Comparison of ENCODE assay signal across 8 mouse cellular contexts in the genomic region with DNA sequence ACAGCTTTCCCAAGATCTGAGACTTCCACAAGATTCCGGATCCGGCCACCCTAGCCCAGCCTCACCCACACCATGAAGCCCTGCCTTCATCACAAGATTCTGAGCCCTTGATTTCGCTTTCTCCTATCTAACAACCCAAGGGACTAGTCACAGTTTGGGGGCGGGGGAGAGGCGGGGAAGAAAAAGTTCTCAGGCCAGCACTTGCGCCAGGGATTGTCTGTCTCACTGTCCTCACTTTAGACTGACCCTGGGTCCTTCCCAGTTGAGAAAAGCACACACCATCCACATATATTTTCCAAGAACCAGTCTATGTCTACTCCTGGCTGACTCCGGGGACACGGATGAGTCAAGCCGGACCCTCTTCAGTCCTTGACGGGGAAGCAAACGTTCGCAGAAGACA. TPM values are rescaled to one million over a fixed set of nuclear protein-coding genes. Genes with fewer than 3 reads are reported as not detected.
DNase-seq lines count a peak whose midpoint lies in the region; ATAC-seq and TF ChIP-seq lines count a peak whose summit lies in the region.

No protein-coding gene starts in this region.

- H3K4me3 ChIP-seq in lung, embryonic 16.5 days (ENCODE audit: low read length): peak overlapping the region; percentile 69
- peak overlapping the region; percentile 59 for H3K4me3 ChIP-seq in embryonic facial prominence, embryonic 15.5 days (replicated peaks)
- peak overlapping the region; percentile 50 for H3K4me3 ChIP-seq in limb, embryonic 11.5 days (ENCODE audit: low read depth, low read length)
- H3K4me3 ChIP-seq in olfactory bulb, adult 2 months (ENCODE audit: insufficient read depth, low read depth, low read length): peak overlapping the region; percentile 49

- H3K4me1 ChIP-seq in lung, embryonic 16.5 days (replicated peaks; ENCODE audit: control insufficient read depth, insufficient read depth, low read length): peaks cover 5% of the 10 kb centered on the region
- peaks cover 12% of the 10 kb centered on the region for H3K4me1 ChIP-seq in embryonic facial prominence, embryonic 15.5 days
- H3K4me1 ChIP-seq in limb, embryonic 11.5 days (ENCODE audit: control insufficient read depth, insufficient read depth, low read length): 0 out of 2 replicates have a peak, but pooled peaks cover 4% of the 10 kb centered on the region
- peaks cover 7% of the 10 kb centered on the region for H3K4me1 ChIP-seq in olfactory bulb, adult 2 months (ENCODE audit: control insufficient read depth, insufficient read depth, low read length)

- no peak for TF ChIP-seq CTCF in olfactory bulb, adult 2 months (IDR thresholded peaks at IDR 0.05; ENCODE audit: insufficient read depth, low read depth, low read length)

- H3K27ac ChIP-seq in lung, embryonic 16.5 days (ENCODE audit: low read length): no peak overlapping the region
- H3K27ac ChIP-seq in embryonic facial prominence, embryonic 15.5 days (replicated peaks): peak overlapping the region; percentile 45; the same call in 1 of the 2 replicates
- H3K27ac ChIP-seq in limb, embryonic 11.5 days (replicated peaks; ENCODE audit: low read depth, low read length): no peak overlapping the region
- H3K27ac ChIP-seq in olfactory bulb, adult 2 months (ENCODE audit: insufficient read depth, low read depth, low read length): no peak overlapping the region

- WGBS in lung, embryonic 16.5 days: 40% methylated on average over 12 of the region's 12 CpGs
- WGBS in embryonic facial prominence, embryonic 15.5 days: 46% methylated on average over 12 of the region's 12 CpGs
- WGBS in limb, embryonic 11.5 days: 55% methylated on average over 12 of the region's 12 CpGs
- 54% methylated on average over 12 of the region's 12 CpGs for WGBS in olfactory bulb, adult 2 months

- H3K27me3 ChIP-seq in lung, embryonic 16.5 days (ENCODE audit: control insufficient read depth, insufficient read depth, low read depth, low read length): no peaks in the 10 kb centered on the region
- no peaks in the 10 kb centered on the region for H3K27me3 ChIP-seq in embryonic facial prominence, embryonic 15.5 days
- no peaks in the 10 kb centered on the region for H3K27me3 ChIP-seq in limb, embryonic 11.5 days (ENCODE audit: control insufficient read depth, insufficient read depth, low read length)

- no peak for DNase-seq in lung, adult 18-20 months
- DNase-seq in limb, embryonic 11.5 days (ENCODE audit: low spot score): no peak
- no peak for DNase-seq in layer of hippocampus, adult 9-11 months
- no peak for DNase-seq in left cerebral cortex, postnatal 14 days (ENCODE audit: low spot score in 2 of 2)
- DNase-seq in lung, postnatal 36 days: no peak

- no peak for ATAC-seq in lung, embryonic 16.5 days (ENCODE audit: low read depth)
- ATAC-seq in embryonic facial prominence, embryonic 15.5 days (ENCODE audit: insufficient number of reproducible peaks, low FRiP score, low TSS enrichment, low read depth): no peak
- no peak for ATAC-seq in limb, embryonic 11.5 days (ENCODE audit: insufficient number of reproducible peaks, low FRiP score, low TSS enrichment, low read depth)

- H3K9me3 ChIP-seq in lung, embryonic 16.5 days (ENCODE audit: control insufficient read depth, low read length): no peaks in the 10 kb centered on the region
- no peaks in the 10 kb centered on the region for H3K9me3 ChIP-seq in embryonic facial prominence, embryonic 15.5 days (replicated peaks)
- H3K9me3 ChIP-seq in limb, embryonic 11.5 days (ENCODE audit: control insufficient read depth, low read length): no peaks in the 10 kb centered on the region

- no peaks in the 10 kb centered on the region for H3K36me3 ChIP-seq in lung, embryonic 16.5 days (ENCODE audit: control insufficient read depth, insufficient read depth, low read length)
- H3K36me3 ChIP-seq in embryonic facial prominence, embryonic 15.5 days: no peaks in the 10 kb centered on the region
- no peaks in the 10 kb centered on the region for H3K36me3 ChIP-seq in limb, embryonic 11.5 days (ENCODE audit: control insufficient read depth, insufficient read depth, low read length)

- H3K9ac ChIP-seq in lung, embryonic 16.5 days (ENCODE audit: low read length): peak overlapping the region; percentile 71
- H3K9ac ChIP-seq in embryonic facial prominence, embryonic 15.5 days: no peak overlapping the region
- peak overlapping the region; percentile 35; the same call in 1 of the 2 replicates for H3K9ac ChIP-seq in limb, embryonic 11.5 days (ENCODE audit: low read length)

- peak overlapping the region; percentile 84 for H3K4me2 ChIP-seq in lung, embryonic 16.5 days (ENCODE audit: low read depth, low read length)
- peak overlapping the region; percentile 89 for H3K4me2 ChIP-seq in embryonic facial prominence, embryonic 15.5 days (replicated peaks)
- peak overlapping the region; percentile 91 for H3K4me2 ChIP-seq in limb, embryonic 11.5 days (ENCODE audit: low read depth, severe bottlenecking)

- intact Hi-C loops in left cerebral cortex, postnatal 14 days (cut with DNase I): no loop called here

- no peak for TF ChIP-seq POLR2A in olfactory bulb, adult 2 months (IDR thresholded peaks at IDR 0.05; ENCODE audit: insufficient read depth, low read depth, low read length)

RNA-seq across cellular contexts. Expression of a gene that starts 0.7 kb away (rescaled TPM):
- polyA plus RNA-seq in lung, embryonic 16.5 days (2015; fragmentation: Nextera tagmentation; extraction: Ambion mirVana): 6.6 and 6.8 TPM in 2 replicates
- 5.7 and 6.6 TPM in 2 replicates for polyA plus RNA-seq in embryonic facial prominence, embryonic 15.5 days (2015; fragmentation: Nextera tagmentation; extraction: Ambion mirVana)
- polyA plus RNA-seq in limb, embryonic 11.5 days (2014; fragmentation: Nextera tagmentation; extraction: Ambion mirVana): 4.2 and 7.6 TPM in 2 replicates
- polyA plus RNA-seq in olfactory bulb, adult 2 months (2012; ENCODE audit: insufficient read depth, insufficient read length, low replicate concordance, missing spikeins): not detected in 2 replicates
- total RNA-seq in left cerebral cortex, postnatal 14 days (2021): 1 to 10 TPM; 1.9 to 3.8 TPM

RNA-seq across cellular contexts. Expression of a gene that starts 25.4 kb away (rescaled TPM):
- 6.0 and 6.2 TPM in 2 replicates for polyA plus RNA-seq in lung, embryonic 16.5 days (2015; fragmentation: Nextera tagmentation; extraction: Ambion mirVana)
- polyA plus RNA-seq in embryonic facial prominence, embryonic 15.5 days (2015; fragmentation: Nextera tagmentation; extraction: Ambion mirVana): 5.7 and 6.6 TPM in 2 replicates
- polyA plus RNA-seq in limb, embryonic 11.5 days (2014; fragmentation: Nextera tagmentation; extraction: Ambion mirVana): 4.3 and 4.6 TPM in 2 replicates
- not detected in 2 replicates for polyA plus RNA-seq in olfactory bulb, adult 2 months (2012; ENCODE audit: insufficient read depth, insufficient read length, low replicate concordance, missing spikeins)
- total RNA-seq in left cerebral cortex, postnatal 14 days (2021): 1 to 10 TPM; 2.2 to 2.9 TPM

RNA-seq across cellular contexts. Expression of a gene that starts 36.5 kb away (rescaled TPM):
- polyA plus RNA-seq in lung, embryonic 16.5 days (2015; fragmentation: Nextera tagmentation; extraction: Ambion mirVana): 97.9 and 103 TPM in 2 replicates
- 94.7 and 95.3 TPM in 2 replicates for polyA plus RNA-seq in embryonic facial prominence, embryonic 15.5 days (2015; fragmentation: Nextera tagmentation; extraction: Ambion mirVana)
- polyA plus RNA-seq in limb, embryonic 11.5 days (2014; fragmentation: Nextera tagmentation; extraction: Ambion mirVana): 182 and 183 TPM in 2 replicates
- not detected in 2 replicates for polyA plus RNA-seq in olfactory bulb, adult 2 months (2012; ENCODE audit: insufficient read depth, insufficient read length, low replicate concordance, missing spikeins)
- total RNA-seq in left cerebral cortex, postnatal 14 days (2021): 10 to 100 TPM; 12.1 to 13.3 TPM

Comparison
In these comparisons a context has a peak if more than half of its experiments do, and no peak if none do; other contexts are left out.
1. RNA of a gene that starts 36.5 kb away (polyA plus RNA-seq): 182 to 183 TPM in limb, embryonic 11.5 days, 97.9 to 103 TPM in lung, embryonic 16.5 days and 94.7 to 95.3 TPM in embryonic facial prominence, embryonic 15.5 days; not detected in olfactory bulb, adult 2 months; every median in the first group is over 10 times any median in the second.
2. Peak in every context shown above with its lines, with median percentiles within 50 percentile points of each other: H3K4me2 ChIP-seq and H3K4me3 ChIP-seq.